Mouse (Mus musculus) adrenal gland, adult 8-10 months (tissue): ENCODE data around the gene Gm11487. TPM values are rescaled to one million over a fixed set of nuclear protein-coding genes. Genes with fewer than 3 reads are reported as not detected.
"Not testable (repeated sequence)": the region's sequence is repeated elsewhere in the genome, so short reads cannot be mapped to it uniquely, and the experiment has no call there.

Experiments
- DNase-seq: peaks from one replicate; pipeline ENCODE4 v3.0.0; 2022
- total RNA-seq, 4 experiments: library from RNA; stranded (reverse); gene quantifications; 2 replicates each; pipeline ENCODE4 v1.2.4; 2022

Gene Gm11487
- total RNA-seq, result not detected

- not testable (repeated sequence) for DNase-seq
These were observed at the start of gene Gm11487 for GRCm38 (mm10) chr4:73404972-73405371. Gene Gm11487, minus strand, starts transcription at chr4:73405072.

GRCm38 (mm10) chr4:73444715-73445114, 39.8 kb upstream of the Gm11487 start:
- DNase-seq, result no peak

GRCm38 (mm10) chr4:73442568-73442967, 37.7 kb upstream of the Gm11487 start:
- no peak for DNase-seq

GRCm38 (mm10) chr4:73425903-73426302, 21.0 kb upstream of the Gm11487 start:
- no peak for DNase-seq

GRCm38 (mm10) chr4:73423049-73423448, 18.2 kb upstream of the Gm11487 start:
- no peak for DNase-seq

GRCm38 (mm10) chr4:73366534-73366933, 38.3 kb downstream of the Gm11487 start:
- no peak for DNase-seq

Other genes with a start within 250 kb of the Gm11487 start
- not detected for gene Gm11238, start 202.8 kb upstream of the Gm11487 start, total RNA-seq
- gene Gm11237, start 217.9 kb upstream of the Gm11487 start, total RNA-seq, result not detected
- not detected for gene Gm11236, start 233.0 kb upstream of the Gm11487 start, total RNA-seq